Mouse (Mus musculus): ENCODE data around the gene Gm7945. TPM values are rescaled to one million over a fixed set of nuclear protein-coding genes. Genes with fewer than 3 reads are reported as not detected.

Gene Gm7945
- not detected for total RNA-seq (2023)

DNA sequence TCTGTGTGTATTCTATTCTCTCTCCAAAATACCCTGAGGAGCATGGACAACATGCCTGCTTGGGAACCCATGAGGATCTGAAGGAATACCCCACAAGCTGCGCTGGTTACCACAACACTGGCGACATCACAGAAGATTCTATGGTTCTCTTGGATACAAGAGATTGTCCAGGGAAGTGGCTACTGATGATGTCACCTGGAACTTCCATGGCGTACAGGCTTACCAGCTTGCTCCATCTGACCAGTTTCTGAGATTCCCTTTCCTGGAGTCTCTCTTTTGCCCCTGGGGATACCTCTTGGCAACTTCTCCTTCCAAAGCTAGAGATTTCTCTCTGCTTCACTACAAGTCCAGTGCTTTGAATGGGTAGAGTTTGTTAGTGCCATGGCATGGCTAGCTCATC, at the start of gene Gm7945:
Gene Gm7945, minus strand, starts transcription at position 101 of the 400 bp plus-strand sequence.

DNA sequence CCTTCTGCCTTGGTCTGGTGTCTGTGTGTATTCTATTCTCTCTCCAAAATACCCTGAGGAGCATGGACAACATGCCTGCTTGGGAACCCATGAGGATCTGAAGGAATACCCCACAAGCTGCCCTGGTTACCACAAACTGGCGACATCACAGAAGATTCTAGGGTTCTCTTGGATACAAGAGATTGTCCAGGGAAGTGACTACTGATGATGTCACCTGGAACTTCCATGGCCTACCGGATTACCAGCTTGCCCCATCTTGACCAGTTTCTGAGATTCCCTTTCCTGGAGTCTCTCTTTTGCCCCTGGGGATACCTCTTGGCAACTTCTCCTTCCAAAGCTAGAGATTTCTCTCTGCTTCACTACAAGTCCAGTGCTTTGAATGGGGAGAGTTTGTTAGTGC, 22.0 kb upstream of the Gm7945 start, which contains the start of gene Gm6482:
Gene Gm6482, minus strand, starts transcription at position 101 of the 400 bp plus-strand sequence.

DNA sequence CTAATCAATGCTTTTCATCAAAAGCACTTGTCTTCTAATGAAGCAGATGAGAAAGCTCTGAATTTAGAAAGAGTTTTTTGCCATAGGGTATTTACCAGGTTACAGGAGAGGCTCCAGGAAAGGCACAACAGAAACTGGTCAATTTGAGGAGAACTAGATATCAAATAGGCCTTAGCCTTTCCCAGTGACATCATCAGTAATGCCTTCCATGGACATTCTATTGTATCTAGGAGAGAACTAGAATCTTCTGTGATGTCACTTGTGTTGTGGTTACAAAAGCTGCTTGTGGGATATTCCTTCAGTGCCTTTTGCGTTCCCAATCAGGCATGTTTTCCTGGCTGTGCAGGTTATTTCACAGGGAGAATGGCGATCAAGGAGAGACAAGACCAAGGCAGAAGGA, 37.9 kb downstream of the Gm7945 start, which contains the start of gene Gm5798:
Gene Gm5798, plus strand, starts transcription at position 301 of the 400 bp plus-strand sequence.

Other genes starting within 250 kb of the Gm7945 start
- not detected for gene Mbl1, start 234.9 kb downstream of the Gm7945 start, total RNA-seq (2023)
- gene Sftpd, start 201.2 kb downstream of the Gm7945 start, total RNA-seq (2023), result not detected
- gene Gm2832, start 107.6 kb downstream of the Gm7945 start, total RNA-seq (2023), result not detected
- not detected for gene Gm5798, start 37.8 kb downstream of the Gm7945 start, total RNA-seq (2023)
- gene Gm6482, start 21.9 kb upstream of the Gm7945 start, total RNA-seq (2023), result not detected
- not detected for gene Gm7954, start 67.1 kb upstream of the Gm7945 start, total RNA-seq (2023)
- not detected for gene Gm3486, start 103.1 kb upstream of the Gm7945 start, total RNA-seq (2023)
- not detected for gene Gm7970, start 169.2 kb upstream of the Gm7945 start, total RNA-seq (2023)
- gene 1700049E17Rik2, start 186.8 kb upstream of the Gm7945 start, total RNA-seq (2023), result not detected
- gene Gm3072, start 238.2 kb upstream of the Gm7945 start, total RNA-seq (2023), result not detected